Mouse (Mus musculus) cortical plate, adult 2 months (tissue): ENCODE measurements at regions not wholly inside any gene's neighbourhood (a gene's known extent, or its start where the extent isn't known, plus 50 kb on each side); places are given as distances from the start of the nearest gene placed in this dataset.

Experiments
- CTCF ChIP-seq: fragments of 200-500 bp; IDR thresholded peaks from 2 replicates; pipeline ENCODE4 v1.5.1; 2011; ENCODE audit warnings: mild to moderate bottlenecking, control low read depth, low read length; ENCODE audit not compliant: insufficient read depth; ENCODE audit errors: extremely low read depth
- POLR2A ChIP-seq: fragments of 200-500 bp; IDR thresholded peaks from 2 replicates; pipeline ENCODE4 v1.6.1; 2011; ENCODE audit warnings: mild to moderate bottlenecking, low read length, control low read depth; ENCODE audit not compliant: insufficient read depth; ENCODE audit errors: extremely low read depth

DNA sequence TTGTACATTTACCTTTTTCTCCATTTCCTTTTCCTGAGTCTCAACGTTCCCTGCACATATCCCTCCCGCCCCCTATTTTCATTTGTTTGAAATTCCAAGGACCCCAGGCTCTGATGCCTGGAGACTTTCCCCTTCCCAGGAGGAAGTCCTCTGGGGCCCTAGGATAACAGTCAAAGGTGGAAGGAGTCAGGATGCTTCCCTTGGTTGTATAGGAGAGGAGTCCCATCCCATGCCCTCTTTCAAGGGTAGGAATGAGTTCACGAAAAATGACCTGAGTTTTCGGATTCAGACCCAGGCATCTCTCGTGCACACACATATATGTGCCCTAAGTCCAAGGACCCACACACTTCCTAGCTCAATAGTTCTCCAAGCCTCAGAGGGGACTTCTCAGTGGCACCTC, 143.3 kb upstream of the Zfp703 start:
- TF ChIP-seq CTCF (no peak), POLR2A (no peak)
